Mouse (Mus musculus) c-Kit-negative CD71-positive TER-119-positive erythroid progenitor cells, embryonic 14.5 days (primary cell): ENCODE data around the gene Fdxr.
A peak's percentile ranks its signal among the peaks of the same experiment; 100 is the strongest.

Experiments
- DNase-seq: peaks from one replicate; pipeline ENCODE4 v3.0.0-alpha.2; 2013; ENCODE audit warnings: low read depth, low spot score

The Fdxr gene

GRCm38 (mm10) chr11:115276780-115277603, at the start of gene Fdxr:
Gene Fdxr (minus strand): TSS chr11:115277050.
- peak; percentile 99 for DNase-seq

- no peak for DNase-seq
These were observed 46.5 kb upstream of the Fdxr start for GRCm38 (mm10) chr11:115323354-115323753.

GRCm38 (mm10) chr11:115321906-115322693, 45.2 kb upstream of the Fdxr start, which contains the start of gene Ush1g:
Gene Ush1g (minus strand): TSS chr11:115322041.
- peak; percentile 13 for DNase-seq

- DNase-seq = no peak
These were observed 43.0 kb upstream of the Fdxr start for GRCm38 (mm10) chr11:115319704-115320383.

- no peak for DNase-seq
These were observed 41.6 kb upstream of the Fdxr start for GRCm38 (mm10) chr11:115318245-115319027.

- DNase-seq = no peak
These were observed 40.4 kb upstream of the Fdxr start for GRCm38 (mm10) chr11:115317204-115317603.

- DNase-seq = no peak
These were observed 37.4 kb upstream of the Fdxr start for GRCm38 (mm10) chr11:115314249-115314648.

- no peak for DNase-seq
These were observed 31.9 kb upstream of the Fdxr start for GRCm38 (mm10) chr11:115308781-115309180.

- DNase-seq = no peak
These were observed 30.0 kb upstream of the Fdxr start, which contains the start of gene Otop2 for GRCm38 (mm10) chr11:115306863-115307262. Gene Otop2 (plus strand): TSS chr11:115307163.

- no peak for DNase-seq
These were observed 26.3 kb upstream of the Fdxr start for GRCm38 (mm10) chr11:115303167-115303566.

- no peak for DNase-seq
These were observed 24.5 kb upstream of the Fdxr start for GRCm38 (mm10) chr11:115301351-115301750.

GRCm38 (mm10) chr11:115300745-115301144, 23.9 kb upstream of the Fdxr start:
- DNase-seq = no peak

- DNase-seq = no peak
These were observed 21.3 kb upstream of the Fdxr start for GRCm38 (mm10) chr11:115298160-115298559.

GRCm38 (mm10) chr11:115297214-115297826, 20.5 kb upstream of the Fdxr start, which contains the start of gene Fads6:
Gene Fads6 (minus strand): TSS chr11:115297663.
- no peak for DNase-seq

- no peak for DNase-seq
These were observed 19.8 kb upstream of the Fdxr start for GRCm38 (mm10) chr11:115296471-115297210.

GRCm38 (mm10) chr11:115295939-115296338, 19.1 kb upstream of the Fdxr start:
- DNase-seq = no peak

GRCm38 (mm10) chr11:115292631-115293375, 16.0 kb upstream of the Fdxr start:
- DNase-seq = no peak

GRCm38 (mm10) chr11:115291503-115291902, 14.7 kb upstream of the Fdxr start:
- no peak for DNase-seq

GRCm38 (mm10) chr11:115290919-115291318, 14.1 kb upstream of the Fdxr start:
- no peak for DNase-seq
